Mouse (Mus musculus) brain, embryonic 14.5 days (tissue): ENCODE results near the gene Npas3. TPM values are rescaled to one million over a fixed set of nuclear protein-coding genes. Genes with fewer than 3 reads are reported as not detected.
A peak's percentile ranks its signal among the peaks of the same experiment; 100 is the strongest.

Experiments
- DNase-seq: peaks from one replicate; pipeline ENCODE4 v3.0.0-alpha.2; 2011; ENCODE audit warnings: low read depth
- CTCF ChIP-seq: fragments of 200-500 bp; IDR thresholded peaks from 2 replicates; pipeline ENCODE4 v1.5.1; 2012; ENCODE audit warnings: inconsistent platforms, mild to moderate bottlenecking, moderate library complexity, borderline replicate concordance; ENCODE audit not compliant: insufficient read depth, insufficient read length; ENCODE audit errors: extremely low read depth
- POLR2A ChIP-seq: fragments of 200-500 bp; IDR thresholded peaks from 2 replicates; pipeline ENCODE4 v1.6.1; 2012; ENCODE audit warnings: mild to moderate bottlenecking, inconsistent platforms, borderline replicate concordance; ENCODE audit not compliant: poor library complexity, insufficient read depth, insufficient read length, severe bottlenecking; ENCODE audit errors: extremely low read depth
- polyA plus RNA-seq: library from polyadenylated mRNA; depleted of rRNA; stranded (reverse); fragments of >200 nt; gene quantifications from 2 replicates; pipeline ENCODE4 v1.2.3, GENCODE M21; 2012

The Npas3 gene
- polyA plus RNA-seq, 1 experiment = 34.2 TPM

DNA sequence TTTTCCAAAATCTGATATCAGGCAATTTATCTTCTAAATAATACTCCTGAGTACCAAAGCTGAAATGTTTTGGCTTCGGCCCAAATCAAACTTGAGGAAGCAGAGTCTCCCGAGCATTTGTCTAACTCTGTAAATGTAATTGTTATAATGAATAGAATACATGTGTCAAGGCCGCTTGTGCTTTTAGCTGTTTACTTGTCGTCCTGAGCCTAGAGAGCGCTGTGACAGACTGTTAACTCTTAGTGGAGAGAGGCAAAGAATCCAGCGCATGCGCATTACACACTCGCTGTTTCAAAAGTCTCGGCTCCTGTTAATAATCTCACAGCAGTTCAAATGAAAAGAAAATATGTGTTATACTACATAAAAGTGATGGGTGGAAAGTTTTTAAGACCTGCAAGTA lies 94.3 kb downstream of the Npas3 start:
- TF ChIP-seq CTCF = no peak
- TF ChIP-seq POLR2A = no peak
- peak; percentile 64 for DNase-seq

DNA sequence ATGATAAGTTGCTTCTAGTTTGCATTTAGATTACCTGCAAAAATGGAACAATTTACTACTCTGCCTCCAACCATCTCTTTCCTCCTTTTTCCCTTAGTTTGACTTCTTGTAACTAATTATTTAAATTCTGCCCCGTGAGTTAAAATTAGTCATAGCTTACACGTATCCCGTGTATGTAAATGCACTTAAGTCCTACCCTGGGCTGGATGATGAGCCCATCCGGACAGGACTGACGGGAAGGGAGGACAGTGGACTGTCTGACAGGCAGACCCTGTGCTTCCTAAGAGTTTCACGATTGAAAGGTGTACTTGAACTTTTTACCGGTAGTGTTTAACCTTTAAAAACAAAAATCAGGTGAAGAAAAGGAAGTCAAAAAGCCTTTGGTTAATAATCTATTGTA lies 103.4 kb downstream of the Npas3 start:
- no peak for TF ChIP-seq POLR2A
- no peak for TF ChIP-seq CTCF

DNA sequence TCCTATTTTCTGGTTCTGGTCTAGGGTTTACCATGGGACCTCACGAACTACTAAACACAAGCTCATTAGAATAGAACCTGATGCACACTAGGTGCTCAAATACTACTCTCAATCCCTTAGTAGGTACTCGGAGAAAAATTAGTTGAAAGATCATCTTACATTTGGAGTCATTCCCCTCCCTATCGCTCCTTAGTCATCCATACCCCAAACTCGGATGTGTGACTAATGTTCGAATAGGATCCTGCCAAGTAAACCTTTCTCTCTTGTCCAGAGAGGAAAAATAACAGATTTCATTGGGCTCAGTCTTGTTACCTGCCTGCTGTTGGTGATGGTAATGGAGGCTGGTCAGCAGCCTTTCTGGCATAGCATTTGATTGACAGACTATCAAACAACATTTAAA lies 117.3 kb downstream of the Npas3 start:
- no peak for TF ChIP-seq POLR2A
- TF ChIP-seq CTCF = no peak

More for the DNA sequence above, 103.4 kb downstream of the Npas3 start:
- DNase-seq = no peak

GRCm38 (mm10) chr12:53384851-53385250 lies 136.4 kb downstream of the Npas3 start:
- TF ChIP-seq CTCF = no peak
- no peak for TF ChIP-seq POLR2A
- DNase-seq = peak; percentile 69

More for the DNA sequence above, 117.3 kb downstream of the Npas3 start:
- DNase-seq = no peak

GRCm38 (mm10) chr12:53405856-53406255 lies 157.4 kb downstream of the Npas3 start:
- DNase-seq = peak; percentile 59
- TF ChIP-seq CTCF = no peak
- TF ChIP-seq POLR2A = no peak

DNA sequence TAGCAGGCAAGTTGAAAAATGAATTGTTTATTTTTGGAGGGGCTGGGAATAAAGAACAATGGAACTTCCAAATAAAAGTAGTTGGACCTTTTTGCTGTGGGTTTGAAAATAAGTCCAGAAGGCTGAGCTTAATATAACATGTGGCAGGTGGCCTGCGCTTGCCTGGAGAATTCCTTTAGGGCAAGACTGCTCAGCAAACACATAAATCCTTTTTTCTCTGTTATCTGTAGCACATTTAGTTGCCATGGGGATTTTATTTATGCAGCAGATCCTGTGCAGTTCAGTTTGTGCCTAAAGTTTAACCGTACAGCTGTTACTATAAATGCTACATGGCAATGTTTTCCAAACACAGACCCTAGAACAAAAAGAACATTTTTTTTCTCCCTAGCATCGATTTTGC lies 159.3 kb downstream of the Npas3 start:
- no peak for TF ChIP-seq POLR2A
- TF ChIP-seq CTCF = no peak
- DNase-seq = peak; percentile 71

DNA sequence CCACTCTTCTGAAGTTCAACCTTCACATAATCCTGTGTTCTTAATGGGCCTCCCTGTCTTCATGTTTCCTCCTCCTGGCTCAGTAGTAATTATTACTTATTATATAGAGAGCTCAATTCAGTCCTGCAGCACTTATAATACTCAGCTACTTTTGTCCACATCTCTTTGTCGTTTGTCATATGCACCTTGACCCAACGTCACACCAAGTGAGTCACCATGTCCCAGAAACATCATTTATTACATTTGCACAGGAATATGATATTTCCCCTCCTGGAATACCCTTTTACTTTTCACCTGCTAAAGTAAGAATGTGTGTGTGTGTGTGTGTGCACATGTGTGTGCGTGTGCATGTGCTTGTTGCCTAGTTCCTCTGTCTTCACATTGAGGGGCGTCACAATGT lies 161.2 kb downstream of the Npas3 start:
- no peak for DNase-seq
- TF ChIP-seq CTCF = no peak
- TF ChIP-seq POLR2A = no peak

DNA sequence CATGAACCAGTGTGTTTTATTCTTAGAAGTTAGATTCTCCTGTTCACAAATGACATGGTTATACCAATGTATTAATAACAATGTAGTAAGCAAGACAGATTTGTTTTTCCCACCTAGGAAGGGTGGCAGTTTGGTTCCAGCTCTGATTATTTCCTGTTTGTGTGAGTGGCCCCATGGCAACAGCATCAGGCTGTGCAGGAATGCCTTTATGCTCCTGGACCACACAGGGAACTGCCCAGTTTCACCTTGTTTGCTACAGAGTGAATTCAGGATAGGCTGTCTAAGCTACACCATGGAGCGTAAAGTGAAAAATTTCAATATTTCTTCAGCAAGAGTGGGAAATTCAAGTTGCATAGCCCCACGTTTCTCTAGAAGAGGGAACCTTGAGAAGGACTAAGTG lies 162.2 kb downstream of the Npas3 start:
- peak; percentile 42 for DNase-seq
- TF ChIP-seq POLR2A = no peak
- no peak for TF ChIP-seq CTCF

- TF ChIP-seq CTCF (no peak), POLR2A (no peak)
- DNase-seq = peak; percentile 48
These were observed 167.6 kb downstream of the Npas3 start for GRCm38 (mm10) chr12:53416096-53416495.

GRCm38 (mm10) chr12:53421701-53422100 lies 173.2 kb downstream of the Npas3 start:
- TF ChIP-seq CTCF (no peak), POLR2A (no peak)
- DNase-seq = no peak

- DNase-seq = no peak
- TF ChIP-seq CTCF (no peak), POLR2A (no peak)
These were observed 175.2 kb downstream of the Npas3 start for GRCm38 (mm10) chr12:53423631-53424030.

- DNase-seq = no peak
- no peak for TF ChIP-seq CTCF
- TF ChIP-seq POLR2A = no peak
These were observed 177.5 kb downstream of the Npas3 start for GRCm38 (mm10) chr12:53426006-53426405.
